Mouse (Mus musculus) lung, postnatal 25 days (tissue): Measurements from ENCODE around the gene Oosp2.

Source experiments
- DNase-seq: peaks from one replicate; pipeline ENCODE4 v3.0.0; 2022; ENCODE audit warnings: low spot score

Oosp2 gene

DNA sequence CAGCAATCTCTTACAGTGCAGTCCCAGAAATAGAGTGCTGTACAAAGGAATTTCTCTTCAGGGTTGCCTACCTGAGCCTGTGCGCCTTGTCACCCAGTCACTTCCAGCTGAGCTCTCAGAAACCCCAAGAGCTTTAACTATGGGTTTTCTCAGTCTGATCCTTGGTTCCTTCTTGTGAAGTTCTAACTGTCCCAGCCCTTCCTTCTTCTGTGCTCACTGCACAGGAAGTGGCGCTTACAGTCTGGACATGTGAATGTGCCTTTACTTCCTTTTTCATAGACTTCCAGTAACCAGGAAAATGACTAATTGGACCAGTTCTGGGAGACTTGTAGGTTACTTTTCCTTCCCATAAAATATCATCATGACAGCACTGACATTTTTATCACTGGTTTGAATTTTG, 55.8 kb downstream of the Oosp2 start, which contains the start of gene Ms4a6d:
Gene Ms4a6d (minus strand): TSS at position 247 of the 400 bp plus-strand sequence.
- DNase-seq, result no peak

GRCm38 (mm10) chr19:11602026-11602425, 58.3 kb downstream of the Oosp2 start:
- DNase-seq, result peak; percentile 46

DNA sequence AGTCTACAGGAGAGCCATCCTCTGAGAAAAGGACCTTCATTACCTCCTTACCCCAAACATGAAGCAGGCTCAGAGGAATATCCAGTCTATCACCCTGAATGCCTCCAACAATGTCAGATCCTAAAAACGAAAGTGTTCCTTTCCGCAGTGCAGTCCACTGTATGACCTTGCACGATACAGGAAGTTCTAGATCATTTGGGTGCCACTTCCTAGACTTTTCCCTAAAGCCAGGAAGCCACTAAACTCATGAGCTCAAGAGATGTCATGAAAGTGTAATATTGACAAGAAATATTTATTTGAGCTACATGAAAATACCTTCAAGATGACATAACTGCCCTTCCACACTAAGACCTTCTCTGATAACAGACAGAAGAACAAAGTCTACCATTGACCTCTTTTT, 59.0 kb downstream of the Oosp2 start:
- DNase-seq, result no peak
